Mouse (Mus musculus) embryo, embryonic 9.5 days (tissue): ENCODE measurements around the gene S100pbp.

ENCODE experiments used
- DNase-seq: peaks from one replicate; pipeline ENCODE4 v3.0.0-alpha.2; 2017; ENCODE audit errors: extremely low spot score

The S100pbp gene

DNA sequence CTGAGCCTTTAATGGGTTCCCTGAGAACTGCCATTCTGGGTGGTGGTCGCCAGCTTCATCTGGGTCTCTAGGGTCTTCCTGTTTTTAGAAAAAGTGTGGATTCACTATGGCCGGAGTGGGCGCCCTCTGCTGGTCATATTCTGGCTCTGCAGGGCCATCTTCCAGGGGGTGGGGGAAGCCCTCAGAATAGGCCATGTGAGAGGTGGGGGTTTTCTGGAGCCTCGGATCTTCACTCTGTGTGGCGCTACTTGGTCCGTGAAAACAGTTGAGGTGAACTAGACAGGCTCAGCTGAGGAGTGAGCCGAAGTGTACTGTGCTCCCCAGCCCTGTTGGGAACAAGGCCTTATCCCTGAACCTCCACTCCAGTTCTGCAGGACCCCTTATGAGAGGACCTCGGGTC lies 59.4 kb downstream of the S100pbp start:
- DNase-seq: peak; percentile 80

DNA sequence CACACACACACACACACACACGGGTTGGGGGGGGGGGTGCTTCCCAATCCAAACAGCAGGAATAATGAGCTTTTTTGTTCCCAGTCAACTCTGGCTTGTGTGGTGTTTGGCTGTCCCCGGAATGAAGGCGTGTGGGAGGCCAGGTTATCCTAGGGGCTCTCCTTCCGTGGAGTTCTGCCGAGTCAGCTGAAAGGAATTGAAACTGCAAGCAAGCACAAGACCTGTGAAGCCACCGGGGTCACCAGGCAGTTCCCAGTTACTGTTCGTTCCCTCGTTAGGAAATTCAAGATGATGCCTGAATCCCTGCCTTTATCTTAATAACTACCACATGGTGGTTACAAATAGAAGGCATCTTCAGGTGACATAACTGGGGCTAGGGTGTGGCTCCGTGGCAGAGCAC lies 60.1 kb downstream of the S100pbp start:
- no peak for DNase-seq

DNA sequence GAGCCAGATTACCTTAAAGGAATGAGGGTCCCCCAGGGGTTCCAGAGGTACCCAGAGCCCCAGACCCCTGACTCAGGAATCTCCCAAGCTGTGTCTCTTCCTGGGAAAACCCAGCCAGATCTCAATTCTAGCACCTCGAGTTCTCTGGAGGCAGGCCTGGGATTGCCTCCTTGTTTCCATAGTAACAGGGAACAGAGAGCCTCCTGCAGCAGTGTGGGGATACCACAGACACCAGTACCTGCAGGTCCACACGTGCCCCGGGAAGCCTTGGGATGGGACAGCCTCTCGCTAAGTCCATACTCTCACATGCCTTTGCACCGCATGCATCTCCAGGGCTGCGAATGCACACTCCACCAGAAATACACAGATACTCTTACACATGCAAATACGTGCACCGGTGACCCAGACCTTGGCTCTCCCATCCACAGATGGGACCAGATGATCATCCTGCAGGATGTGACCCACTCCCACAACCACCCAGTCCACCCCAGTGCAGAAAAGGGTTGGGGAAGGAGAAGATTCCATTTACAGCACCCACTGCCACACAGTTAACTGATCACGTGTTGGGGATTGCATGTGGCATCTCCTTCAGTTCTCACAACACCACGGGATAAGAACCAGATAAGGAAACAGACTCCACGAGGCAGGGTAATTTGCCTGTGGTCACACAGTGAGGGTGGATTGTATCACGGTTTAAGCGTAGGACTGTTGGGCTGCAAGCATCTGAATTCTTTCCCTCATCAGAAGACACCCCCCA lies 60.8 kb downstream of the S100pbp start:
- DNase-seq: no peak

DNA sequence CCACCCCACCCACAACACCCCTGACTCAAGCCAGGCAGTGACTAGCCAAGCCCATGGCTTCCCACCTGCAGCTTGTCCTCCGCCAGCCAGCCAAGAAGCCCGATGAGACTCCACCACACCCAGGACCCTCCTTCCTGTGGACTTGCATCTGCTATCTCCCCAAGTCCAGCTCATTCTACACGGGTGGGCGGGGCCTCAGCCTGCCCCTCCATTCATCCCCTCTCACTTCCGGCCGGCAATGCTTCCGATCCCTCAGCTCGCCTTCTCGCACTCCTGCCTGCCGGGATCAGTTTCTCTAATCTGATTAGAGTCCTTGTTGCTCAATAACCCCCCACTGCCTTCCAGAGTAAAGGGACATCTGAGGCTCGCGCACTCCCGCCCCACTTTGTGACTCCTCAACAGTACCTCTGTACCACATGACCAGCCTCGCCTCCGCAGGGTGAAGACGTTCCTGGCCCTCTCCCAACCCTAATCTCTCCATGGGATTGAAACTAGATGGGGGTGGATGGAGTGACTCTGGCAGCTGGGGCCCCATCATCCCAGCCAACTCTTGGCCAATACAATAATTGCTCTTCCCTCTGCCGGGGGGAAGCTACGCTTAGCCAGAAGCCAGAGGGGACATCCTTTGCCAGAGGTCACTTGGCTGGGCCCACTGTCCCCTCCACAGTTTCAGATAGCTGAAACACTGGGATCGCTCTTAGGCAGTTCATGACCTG lies 63.6 kb downstream of the S100pbp start:
- peak; percentile 30 for DNase-seq

DNA sequence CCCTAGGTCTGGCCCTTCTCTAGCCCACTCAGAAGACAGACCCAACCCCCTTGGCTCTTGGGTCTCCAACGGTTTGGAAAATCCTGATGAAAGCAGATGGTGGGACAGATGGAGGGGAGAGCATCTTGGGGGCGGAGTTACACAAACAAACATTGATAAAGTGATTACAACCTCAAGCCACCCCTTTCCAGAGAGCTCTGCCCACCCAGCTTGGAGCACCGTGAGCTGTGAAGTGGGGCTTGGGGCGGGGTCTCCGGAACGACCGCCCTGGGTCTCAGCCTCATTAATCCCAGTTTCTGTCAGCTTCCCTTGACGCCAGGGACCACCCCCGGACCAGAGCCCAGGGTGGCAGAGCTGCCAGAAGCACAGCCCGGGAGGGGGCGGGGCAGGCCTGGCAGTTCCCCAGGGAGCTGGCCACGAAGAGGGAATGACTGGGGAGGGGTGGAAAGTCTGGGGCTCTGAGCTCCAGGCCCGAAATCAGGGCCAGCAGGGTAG lies 64.8 kb downstream of the S100pbp start:
- DNase-seq: peak; percentile 29

DNA sequence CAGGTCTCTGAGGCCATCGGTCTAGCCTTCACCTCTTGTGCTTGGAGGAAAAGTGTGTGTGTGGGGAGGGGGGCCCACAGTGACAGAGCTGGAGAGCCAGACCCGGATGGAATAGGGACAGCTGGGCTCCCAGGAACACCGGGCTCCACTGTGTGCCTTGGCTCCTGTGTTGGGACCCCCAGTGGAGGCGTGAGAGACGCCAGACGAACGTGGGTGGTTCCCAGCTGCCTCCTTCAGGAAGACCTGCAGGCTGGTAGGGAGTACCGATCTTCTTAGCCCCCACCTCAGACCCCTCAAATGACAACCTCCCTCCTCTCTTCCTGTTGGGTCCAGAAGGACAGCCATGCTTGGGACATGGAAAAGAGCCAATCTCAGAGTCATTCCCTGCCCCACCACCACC lies 66.8 kb downstream of the S100pbp start:
- DNase-seq: no peak

DNA sequence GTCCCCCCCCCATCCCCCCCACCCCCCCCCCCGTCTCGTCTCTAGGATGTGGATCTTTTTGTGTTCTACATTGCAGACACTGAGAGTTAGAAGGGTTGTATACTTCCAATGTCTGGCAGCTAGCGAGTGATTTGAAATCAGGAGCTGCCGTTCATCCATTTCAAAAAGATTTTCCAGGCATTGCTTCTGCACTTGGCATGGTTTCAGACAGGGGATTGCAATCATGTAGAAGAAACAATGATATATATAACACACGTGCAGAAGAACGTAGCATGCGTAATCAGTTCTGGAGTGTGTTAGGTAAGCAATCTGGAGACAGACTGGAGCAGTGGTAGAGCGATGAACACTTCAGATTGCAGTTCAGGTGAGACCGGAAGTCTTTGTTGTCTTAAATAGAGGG lies 67.4 kb downstream of the S100pbp start:
- DNase-seq: no peak

DNA sequence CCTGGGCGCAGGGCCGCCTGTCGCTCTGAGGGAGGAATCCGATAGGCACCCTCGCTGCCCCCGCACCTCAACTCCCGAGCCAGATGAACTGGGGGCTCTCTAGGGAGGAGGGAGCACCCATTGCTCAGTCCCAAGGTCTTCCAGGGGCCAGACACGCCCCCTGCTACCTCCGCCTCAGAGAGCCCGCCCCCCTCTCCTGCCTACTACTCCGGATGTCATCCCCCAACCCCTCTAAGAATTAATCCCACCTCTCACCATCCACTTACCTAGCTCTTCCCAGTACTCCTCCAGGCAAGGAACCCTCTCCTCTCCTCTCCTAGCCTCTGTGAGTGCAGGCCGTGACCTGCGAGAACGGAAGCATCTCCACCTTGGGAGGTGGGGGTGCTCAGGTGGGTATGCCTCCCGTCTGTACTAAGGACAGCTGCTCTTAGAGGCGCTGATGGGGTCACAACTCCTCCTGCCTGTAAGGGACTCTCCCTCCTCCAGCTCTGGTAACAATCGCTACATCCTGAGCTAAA lies 67.9 kb downstream of the S100pbp start, which contains the start of gene Hpca:
Hpca (minus strand) TSS at position 468 of the 518 bp plus-strand sequence.
- no peak for DNase-seq

DNA sequence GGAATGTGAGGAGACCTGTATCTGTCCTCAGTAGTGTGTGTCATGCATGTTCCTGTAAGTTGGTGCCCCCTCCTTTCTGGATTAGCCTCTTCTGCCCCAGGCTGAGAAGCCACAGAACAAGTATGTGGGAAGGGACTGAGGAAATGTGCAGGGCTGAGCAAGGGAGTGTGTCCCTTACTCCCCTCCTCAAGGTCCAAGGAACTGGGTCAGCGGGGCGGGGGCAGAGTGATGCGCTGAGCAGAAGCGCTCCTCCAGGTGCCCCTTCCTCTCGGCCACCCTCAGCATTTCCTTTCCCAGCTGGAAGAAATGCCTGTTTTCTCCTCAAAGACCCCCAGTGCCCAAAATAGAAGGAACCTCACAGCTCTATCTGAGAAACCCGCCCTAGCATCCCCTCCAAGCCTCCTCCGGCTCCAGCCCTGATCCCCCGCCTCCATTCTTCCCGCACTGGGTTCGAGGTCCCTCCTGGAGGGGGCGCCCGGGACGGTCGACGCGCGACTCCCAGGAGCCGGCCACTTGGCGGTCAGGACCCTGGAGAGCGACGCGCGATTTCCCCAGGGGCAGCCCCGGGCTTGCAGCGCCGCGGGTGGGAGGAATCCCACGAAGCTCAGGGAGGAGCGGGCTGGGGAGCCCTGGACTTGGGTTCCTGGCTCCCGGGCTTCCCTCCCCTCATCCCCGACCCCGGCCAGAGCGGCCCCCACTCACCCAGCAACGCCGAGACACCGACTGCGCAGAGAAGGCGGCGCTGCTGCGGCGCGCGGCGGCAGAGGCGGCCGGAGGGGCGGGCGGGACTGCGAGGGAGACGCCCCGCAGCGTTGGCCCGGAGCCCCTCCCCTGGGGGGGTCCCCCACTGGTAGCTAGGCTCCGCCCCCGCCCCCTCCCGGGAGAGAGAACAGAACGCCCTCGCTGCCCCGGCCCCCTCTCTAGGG lies 68.7 kb downstream of the S100pbp start:
- DNase-seq: peak; percentile 78

DNA sequence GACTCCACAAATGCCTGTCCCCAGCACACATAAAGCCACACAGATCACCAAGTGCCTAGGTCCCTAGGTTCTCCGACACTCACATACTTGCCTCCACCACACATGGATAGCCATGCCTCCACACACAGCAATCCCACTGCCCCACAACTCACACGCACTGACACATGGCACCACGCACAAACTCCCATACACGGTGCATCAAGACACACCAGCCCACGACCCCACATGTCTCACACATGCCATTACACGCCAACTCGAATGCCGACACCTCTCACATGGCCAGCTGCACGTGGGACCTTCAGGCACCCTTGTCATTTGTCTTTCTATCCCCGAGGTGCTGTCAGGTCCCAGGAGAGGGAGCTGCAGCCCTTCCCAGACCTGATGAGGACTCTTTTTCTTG lies 69.8 kb downstream of the S100pbp start:
- no peak for DNase-seq

DNA sequence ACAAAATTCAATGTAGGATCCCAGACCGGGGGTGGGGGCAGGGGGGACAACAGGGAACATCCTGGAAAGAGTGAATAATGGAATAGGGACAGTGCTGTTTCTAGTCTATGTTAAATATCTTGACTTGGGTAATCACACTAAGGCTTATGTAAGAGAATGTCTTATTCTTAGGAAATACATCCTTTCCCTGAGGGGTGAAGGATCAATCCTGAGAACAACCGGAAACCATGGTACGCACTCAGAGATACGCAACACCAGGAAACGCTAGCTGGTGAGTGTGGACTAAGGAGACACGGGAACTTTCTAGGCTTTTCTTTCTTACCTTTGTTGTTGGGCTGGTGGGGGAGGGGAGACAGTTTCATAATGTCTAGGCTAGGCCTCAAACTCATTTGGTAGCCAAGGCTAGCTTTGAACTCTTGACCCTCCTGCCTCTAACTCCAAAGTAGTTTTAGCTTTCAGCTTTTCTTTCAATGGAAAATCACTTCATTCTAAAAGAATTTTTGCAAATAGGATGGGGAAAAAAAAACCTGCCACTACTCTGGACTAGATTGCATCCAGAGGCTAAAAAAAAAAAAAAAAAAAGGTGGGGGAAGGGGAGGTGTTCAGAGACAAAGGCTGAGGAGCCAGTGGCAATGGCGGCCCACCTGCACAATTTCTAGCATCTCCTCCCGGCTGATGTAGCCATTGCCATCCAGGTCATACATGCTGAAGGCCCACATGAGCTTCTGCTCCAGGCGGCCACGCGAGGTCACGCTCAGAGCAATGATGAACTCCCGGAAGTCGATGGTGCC lies 71.6 kb downstream of the S100pbp start:
- DNase-seq: no peak

DNA sequence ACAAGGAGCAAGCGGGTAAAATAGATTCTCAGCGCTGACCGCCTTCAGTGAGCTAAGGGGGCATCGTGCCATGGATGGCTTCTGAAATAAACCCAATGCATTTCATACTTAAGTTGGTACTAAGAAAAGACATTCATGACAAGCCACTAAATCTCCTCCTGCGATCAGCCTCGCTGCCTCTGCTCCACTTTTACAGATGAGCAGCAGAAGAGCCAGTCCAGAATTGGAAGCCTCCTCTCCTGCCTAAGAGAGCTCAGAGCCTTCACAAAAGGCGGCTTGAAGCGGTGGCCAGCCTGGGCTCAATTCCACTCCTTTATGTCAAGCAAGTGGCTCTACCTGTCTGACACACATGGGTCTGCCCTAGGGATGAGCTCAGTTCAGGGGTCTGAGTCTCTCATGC lies 72.8 kb downstream of the S100pbp start:
- no peak for DNase-seq

DNA sequence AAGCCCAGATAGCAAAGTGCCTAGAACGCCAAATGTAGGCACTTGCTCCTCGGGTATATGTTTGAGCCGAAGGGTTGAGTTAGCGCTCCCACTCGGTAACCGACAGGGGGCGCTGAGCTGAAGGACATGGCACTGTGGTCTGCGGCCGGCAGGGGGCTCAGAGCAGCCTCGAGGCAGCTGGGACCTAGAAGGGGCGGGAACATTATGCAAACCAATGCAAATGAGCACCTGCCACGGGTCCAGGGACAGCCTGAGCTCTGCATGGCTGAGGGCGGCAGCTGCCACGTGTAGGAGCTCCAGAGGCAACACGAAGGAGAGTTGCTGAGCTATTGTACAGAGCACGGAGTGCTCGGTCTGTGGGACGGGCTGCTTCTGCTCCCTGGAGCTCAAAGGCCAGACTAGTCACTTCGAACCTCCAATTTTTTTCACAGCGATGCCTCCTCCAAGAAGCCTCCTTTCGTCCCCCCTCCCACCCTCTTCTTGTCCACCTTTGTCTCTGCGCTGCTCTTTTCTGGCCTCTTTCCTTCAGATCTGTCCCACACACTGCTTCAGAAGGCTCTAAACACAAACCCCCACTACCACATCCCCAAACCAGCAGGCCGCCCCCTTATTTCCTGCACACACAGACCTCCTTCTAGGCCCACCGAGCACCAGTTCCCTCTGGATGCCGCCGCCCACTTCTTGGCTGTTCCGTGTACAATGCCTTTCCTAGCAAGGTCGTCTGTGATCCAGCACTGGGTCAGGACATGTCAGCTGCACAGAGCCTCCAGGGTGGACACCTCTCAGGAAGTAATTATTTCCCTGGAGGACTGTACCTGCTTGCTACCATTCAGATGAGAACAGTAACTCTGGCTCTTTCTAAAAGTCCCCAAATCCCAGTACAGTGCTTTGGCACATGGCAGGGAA lies 76.2 kb downstream of the S100pbp start:
- DNase-seq: peak; percentile 78

DNA sequence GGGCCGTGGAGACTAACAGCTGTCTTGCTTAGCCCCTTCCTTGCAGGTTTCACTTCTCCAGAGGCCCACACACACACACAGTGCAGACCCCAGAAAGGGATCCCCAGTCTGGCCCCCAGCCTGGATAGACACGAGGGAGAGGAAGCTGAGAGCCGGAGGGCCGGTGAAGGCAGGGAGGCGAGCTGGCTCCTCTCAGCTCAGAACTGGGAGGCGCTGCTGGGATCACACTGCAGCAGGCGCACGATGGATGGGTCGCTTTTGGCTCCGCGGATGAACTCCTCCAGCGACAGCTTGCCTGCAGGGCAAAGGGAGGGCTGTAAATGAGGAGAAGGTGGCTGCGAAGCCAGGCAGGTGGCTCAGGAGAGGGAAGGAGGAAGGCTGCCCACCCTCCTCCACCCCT lies 77.3 kb downstream of the S100pbp start:
- DNase-seq: no peak

DNA sequence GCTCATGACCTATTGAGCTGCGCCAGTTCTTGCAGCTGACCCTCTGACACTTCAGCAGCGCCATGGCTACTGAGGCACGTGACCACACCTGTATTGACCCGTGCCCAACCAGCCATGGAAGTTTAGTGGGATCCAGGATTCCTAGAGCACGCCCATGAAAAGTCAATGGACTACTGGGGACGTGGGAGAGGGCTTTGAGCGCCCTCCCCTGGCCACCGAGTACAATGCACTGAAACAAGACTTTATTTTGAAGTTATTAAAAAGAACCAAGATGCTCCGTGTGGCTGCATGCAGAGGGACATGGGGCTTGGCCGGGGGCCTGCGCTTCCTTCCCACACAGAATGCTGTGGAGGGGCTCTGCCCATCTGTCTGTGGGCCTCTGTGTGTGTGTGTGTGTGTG lies 78.2 kb downstream of the S100pbp start:
- DNase-seq: no peak

DNA sequence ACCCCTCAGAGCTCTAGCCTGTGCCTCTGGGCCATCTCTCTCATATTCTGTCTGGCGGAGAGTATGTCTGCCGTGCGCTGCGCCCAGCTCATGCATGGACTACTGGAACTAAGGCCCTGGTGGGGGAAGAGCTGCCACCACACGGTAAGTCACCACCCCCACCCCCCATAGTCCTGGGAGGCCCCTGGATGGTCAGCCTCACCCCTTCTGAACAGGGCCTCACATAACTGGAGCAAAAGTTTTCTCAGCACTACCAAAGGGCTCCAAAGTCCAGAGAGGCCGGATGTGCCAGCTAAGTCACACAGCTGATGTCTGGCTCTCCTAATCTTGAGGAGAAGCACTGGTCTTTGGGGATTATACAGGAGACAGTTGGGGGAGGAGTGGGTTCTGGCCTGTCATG lies 78.7 kb downstream of the S100pbp start:
- no peak for DNase-seq

DNA sequence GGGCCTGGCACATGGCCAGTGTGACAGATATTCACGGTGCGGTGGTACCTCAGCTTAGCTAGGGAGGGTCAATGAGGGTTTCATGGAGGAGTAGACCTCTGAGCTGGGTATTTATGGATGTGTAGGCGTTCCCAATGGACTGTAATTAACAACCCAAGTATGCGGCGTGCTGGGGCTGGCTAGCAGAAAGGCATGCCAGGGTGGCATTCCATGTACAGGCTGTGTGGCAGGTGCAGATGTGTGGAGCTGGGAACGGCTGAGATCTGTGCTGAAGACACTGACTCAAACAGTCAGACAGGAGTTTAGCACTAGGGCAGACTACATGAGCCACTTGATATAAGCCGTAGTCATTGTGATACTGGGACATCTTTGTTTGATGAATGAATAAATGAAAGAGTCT lies 80.9 kb downstream of the S100pbp start:
- no peak for DNase-seq

DNA sequence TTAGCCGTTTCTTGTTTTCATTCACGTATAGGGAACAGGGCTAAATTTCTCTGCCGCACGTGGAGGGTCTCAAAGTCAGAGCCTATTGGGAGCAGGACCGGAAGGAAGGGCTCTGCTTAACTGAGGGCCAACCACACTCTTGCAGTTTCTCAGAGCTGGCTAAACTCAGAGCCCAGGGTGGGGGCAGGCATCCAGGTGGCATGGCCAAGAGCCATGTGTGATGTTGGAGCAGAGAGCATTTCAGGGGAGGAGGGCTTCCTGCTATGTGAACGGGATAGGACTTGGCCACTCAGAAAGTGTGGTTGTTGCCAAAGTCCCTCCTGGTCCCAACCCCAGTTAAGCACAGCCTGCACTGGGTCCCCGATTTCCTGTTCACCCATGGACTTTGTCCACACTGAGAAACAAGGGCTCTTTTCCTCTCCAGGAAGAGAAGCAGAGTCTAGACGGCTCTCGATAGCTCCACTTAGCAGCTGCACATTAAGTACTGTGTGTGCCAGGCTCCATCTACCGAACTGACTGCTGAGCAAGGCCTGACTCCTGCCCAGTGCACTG lies 82.1 kb downstream of the S100pbp start:
- no peak for DNase-seq

DNA sequence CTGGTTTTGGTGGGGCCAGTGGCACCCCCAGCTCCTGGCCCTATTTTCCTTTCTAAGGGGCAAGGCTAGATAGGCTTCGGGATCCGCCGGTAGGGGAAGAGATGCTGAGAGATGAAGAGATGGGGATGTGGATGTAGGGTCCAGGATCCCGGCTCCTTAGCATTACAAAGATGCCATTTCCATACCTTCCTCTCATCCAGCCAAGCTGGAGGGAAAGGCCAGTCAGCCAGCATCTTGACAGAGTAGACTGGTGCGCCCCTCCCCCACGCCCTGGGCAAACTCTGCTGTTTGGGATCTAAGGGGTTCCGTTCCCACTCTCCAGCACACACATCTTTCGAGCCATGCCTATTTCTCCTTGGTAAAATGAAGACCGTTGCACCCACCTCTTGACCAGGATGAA lies 83.5 kb downstream of the S100pbp start:
- no peak for DNase-seq

DNA sequence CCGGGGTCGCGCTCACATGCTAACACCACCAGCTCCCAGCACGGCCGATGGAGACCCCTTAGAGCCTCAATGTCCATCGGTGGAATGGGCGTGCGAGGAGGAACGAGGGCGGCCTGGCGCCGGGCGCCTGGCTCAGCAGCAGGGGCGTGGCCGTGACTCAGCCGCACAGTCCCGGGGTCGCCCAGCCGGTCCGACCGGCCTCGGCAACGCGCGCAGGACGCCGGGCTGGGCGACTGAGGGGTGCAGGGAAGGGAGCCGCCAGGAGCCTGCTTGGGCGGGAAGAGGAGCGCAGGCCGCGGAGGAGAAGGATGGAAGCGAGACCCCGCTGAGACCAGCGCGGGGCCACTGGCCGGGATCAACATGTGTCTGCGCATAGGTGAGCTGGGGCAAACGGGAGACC lies 84.2 kb downstream of the S100pbp start, which contains the start of gene Tmem54:
Tmem54 (plus strand) TSS at position 193 of the 400 bp plus-strand sequence.
- peak; percentile 28 for DNase-seq
